Mouse (Mus musculus) spleen, embryonic (tissue): ENCODE data around the gene Gm10251.
"Not testable (repeated sequence)": the region's sequence is repeated elsewhere in the genome, so short reads cannot be mapped to it uniquely, and the experiment has no call there.

ENCODE experiments used
- CTCF ChIA-PET: fragments of 350-600 bp; sonication (Branson Sonifier 250); formaldehyde crosslinking; loops from one replicate; lab custom pipeline; 2022; lab: Charles Lee

Gm10251 gene

DNA sequence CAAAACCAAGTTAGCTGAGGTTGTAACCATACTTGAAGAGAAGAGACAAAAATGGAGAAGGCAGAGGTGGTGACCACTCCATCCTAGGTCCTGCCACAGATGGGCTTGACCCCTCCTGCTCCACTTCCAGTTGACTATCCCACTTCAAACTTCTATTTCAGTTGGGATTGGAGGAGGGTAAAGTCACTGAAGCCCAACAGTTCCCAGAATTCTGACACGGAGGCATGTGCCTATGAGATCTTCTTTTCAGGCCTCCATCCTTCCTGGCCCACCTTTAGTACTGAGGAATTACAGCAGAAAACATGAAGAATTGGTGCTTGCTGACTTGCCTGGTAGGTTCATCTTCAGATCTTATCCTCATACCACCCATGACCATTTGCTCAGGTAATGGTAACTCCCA lies at the start of gene Gm10251:
Gm10251 (minus strand) TSS at position 101 of the 400 bp plus-strand sequence.
- CTCF ChIA-PET = not testable (repeated sequence)

DNA sequence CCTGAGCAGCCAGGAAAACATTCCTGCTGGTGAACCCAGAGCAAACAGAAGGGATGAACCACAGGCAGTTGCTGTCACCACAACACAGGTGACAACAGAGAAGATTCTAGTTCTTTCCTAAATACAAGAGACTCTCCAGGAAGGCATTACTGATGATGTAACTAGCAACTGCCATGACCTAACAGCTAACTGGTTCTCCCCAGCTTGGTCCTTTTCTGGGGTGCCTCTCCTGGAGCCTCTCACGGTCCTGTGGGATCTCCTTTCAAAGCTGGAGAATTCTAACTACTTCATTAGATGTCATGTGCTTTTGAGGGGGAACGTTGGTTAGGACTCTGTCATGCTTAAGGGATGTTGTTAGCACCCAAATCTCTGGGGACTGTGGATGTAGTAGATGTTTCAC lies 36.2 kb upstream of the Gm10251 start, which contains the start of gene Gm8050:
Gm8050 (minus strand) TSS at position 101 of the 400 bp plus-strand sequence.
- CTCF ChIA-PET = not testable (repeated sequence)

DNA sequence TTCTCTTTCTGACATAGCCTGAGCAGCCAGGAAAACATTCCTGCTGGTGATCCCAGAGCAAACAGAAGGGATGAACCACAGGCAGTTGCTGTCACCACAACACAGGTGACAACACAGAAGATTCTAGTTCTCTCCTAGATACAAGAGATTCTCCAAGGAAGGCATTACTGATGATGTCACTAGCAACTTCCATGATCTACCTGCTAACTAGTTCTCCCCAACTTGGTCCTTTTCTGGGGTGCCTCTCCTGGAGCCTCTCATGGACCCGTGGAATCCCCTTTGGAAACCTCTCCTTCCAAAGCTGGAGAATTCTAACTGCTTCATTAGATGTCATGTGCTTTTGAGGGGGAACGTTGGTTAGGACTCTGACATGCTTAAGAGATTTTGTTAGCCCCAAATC lies 61.7 kb downstream of the Gm10251 start, which contains the start of gene Gm3460:
Gm3460 (minus strand) TSS at position 101 of the 400 bp plus-strand sequence.
- CTCF ChIA-PET = not testable (repeated sequence)

DNA sequence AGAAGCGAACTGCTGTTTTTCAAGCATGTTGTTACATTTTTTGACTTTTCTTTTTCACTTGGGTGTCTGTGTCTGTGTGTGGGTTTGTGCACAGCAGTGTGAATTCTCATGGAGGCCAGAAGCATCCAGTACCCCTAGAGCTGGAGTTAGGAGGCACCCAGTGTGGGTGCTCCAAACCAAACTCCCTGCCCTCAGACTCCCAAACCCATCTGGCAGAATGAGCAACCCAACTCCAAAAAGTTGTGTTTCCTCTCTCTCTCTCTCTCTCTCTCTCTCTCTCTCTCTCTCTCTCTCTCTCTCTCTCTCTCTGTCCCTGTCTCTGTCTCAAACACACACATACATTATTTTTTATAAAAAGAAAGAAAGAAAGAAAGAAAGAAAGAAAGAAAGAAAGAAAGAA lies 77.5 kb downstream of the Gm10251 start:
- CTCF ChIA-PET = not testable (repeated sequence)

DNA sequence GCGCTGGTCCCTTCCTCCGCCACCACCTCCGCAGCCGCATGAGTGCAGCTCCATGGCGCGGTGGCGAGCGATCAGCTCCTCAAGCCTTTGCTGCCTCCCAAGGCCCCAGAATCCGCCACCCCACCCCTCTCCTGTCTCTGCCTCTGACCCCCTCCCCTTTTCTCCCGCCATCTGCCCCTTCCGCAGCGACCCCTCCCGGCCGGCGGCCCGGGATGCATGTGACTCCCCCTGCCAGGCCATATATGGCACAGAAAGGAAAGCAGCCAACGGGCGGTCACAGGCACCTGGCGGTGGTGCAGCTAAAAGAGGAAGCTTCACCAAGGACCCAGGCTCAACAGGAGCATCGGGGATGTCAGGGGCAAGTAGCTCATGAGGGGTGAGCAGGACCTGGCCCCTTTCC lies 79.0 kb downstream of the Gm10251 start:
- CTCF ChIA-PET = not testable (repeated sequence)

DNA sequence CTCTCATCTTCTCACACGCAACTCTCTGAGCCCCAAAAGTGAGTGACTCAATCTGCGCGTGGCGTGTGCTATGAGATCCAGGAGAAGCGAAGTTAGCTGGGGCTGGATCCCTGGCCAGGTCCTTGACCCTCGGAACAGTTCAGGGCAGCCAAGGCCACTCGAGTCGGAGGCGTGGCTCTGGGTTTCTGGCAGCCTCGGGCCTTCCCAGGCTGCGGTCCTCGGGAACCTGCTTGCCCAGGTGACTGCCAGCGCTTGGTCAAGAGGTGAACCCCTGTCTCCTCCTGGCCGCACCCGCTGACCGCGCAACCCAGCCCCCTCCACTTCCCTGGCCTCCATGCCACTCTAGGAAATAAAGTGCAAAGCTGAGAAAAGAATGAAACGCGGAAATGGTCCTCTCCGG lies 79.4 kb downstream of the Gm10251 start:
- CTCF ChIA-PET = not testable (repeated sequence)

DNA sequence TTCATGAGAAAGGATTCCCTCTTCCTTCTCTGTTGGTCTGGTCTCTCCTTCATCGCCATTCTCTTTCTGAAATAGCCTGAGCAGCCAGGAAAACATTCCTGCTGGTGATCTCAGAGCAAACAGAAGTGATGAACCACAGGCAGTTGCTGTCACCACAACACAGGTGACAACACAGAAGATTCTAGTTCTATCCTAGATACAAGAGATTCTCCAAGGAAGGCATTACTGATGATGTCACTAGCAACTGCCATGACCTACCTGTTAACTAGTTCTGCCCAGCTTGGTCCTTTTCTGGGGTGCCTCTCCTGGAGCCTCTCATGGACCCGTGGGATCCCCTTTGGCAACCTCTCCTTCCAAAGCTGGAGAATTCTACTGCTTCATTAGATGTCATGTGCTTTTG lies 93.5 kb downstream of the Gm10251 start, which contains the start of gene Gm3629:
Gm3629 (minus strand) TSS at position 101 of the 400 bp plus-strand sequence.
- CTCF ChIA-PET = not testable (repeated sequence)
